Mouse (Mus musculus) embryonic facial prominence, embryonic 11.5 days (tissue): Measurements from ENCODE around the gene Boc. TPM values are rescaled to one million over a fixed set of nuclear protein-coding genes. Genes with fewer than 3 reads are reported as not detected.

Experiments used
- ATAC-seq: fragments of 200-750 bp; cut with Nextera tagmentation; replicated peaks from 2 replicates; pipeline ENCODE4 v1.8.0; 2017; ENCODE audit warnings: low read depth; ENCODE audit not compliant: insufficient number of reproducible peaks, low FRiP score, low TSS enrichment
- DNase-seq: peaks from one replicate; pipeline ENCODE4 v3.0.0-alpha.2; 2015; ENCODE audit warnings: low spot score
- H3K27ac ChIP-seq: fragments of 300-500 bp; sonication (generic); replicated peaks from 2 replicates; pipeline ENCODE4 v1.5.1; 2014; ENCODE audit warnings: mild to moderate bottlenecking, low read depth, low read length, control low read depth
- H3K27me3 ChIP-seq: fragments of 300-500 bp; sonication (generic); 2 replicates; pipeline ENCODE4 v1.6.1; 2014; ENCODE audit warnings: mild to moderate bottlenecking, low read length, moderate library complexity, mixed read lengths; ENCODE audit not compliant: control insufficient read depth, insufficient read depth
- H3K36me3 ChIP-seq: fragments of 300-500 bp; sonication (generic); replicated peaks from 2 replicates; pipeline ENCODE4 v1.6.1; 2014; ENCODE audit warnings: low read depth, mild to moderate bottlenecking, low read length, moderate library complexity, mixed read lengths; ENCODE audit not compliant: control insufficient read depth, insufficient read depth
- H3K4me1 ChIP-seq: fragments of 300-500 bp; sonication (generic); 2 replicates; pipeline ENCODE4 v1.6.1; 2014; ENCODE audit warnings: low read length, mixed read lengths; ENCODE audit not compliant: control insufficient read depth, insufficient read depth
- H3K4me2 ChIP-seq: fragments of 300-500 bp; sonication (generic); 2 replicates; pipeline ENCODE4 v1.6.1; 2014; ENCODE audit warnings: low read depth, mild to moderate bottlenecking, control low read depth, low read length, moderate library complexity
- H3K4me3 ChIP-seq: fragments of 300-500 bp; sonication (generic); 2 replicates; pipeline ENCODE4 v1.5.1; 2014; ENCODE audit warnings: low read depth, low read length, control low read depth
- H3K9ac ChIP-seq: fragments of 300-500 bp; sonication (generic); replicated peaks from 2 replicates; pipeline ENCODE4 v1.6.1; 2014; ENCODE audit warnings: mild to moderate bottlenecking, control low read depth, low read length
- H3K9me3 ChIP-seq: fragments of 300-500 bp; sonication (generic); replicated peaks from 2 replicates; pipeline ENCODE4 v1.6.1; 2016; ENCODE audit warnings: mild to moderate bottlenecking, low read length, inconsistent platforms, mixed read lengths; ENCODE audit not compliant: control insufficient read depth
- WGBS: fragments of 180-500 bp; shearing (Covaris S2); extraction: QIAGEN DNeasy Blood & Tissue Kit; methylation state at CpG from one replicate; pipeline ENCODE4 v1.1.7; 2014; 5-methylcytosine and 5-hydroxymethylcytosine counted together
- polyA plus RNA-seq: library from polyadenylated mRNA; unstranded; fragments of >200 nt; fragmentation: Nextera tagmentation; extraction: Ambion mirVana; gene quantifications from 2 replicates; pipeline ENCODE4 v1.2.1, GENCODE M21; 2014

Gene Boc
- polyA plus RNA-seq, 1 experiment from 2014 or later: 19.5 TPM

- Histone ChIP-seq H3K27me3 (no peaks in the 10 kb centered on the region), H3K4me1 (0 out of 2 replicates have a peak, but pooled peaks cover 3% of the 10 kb centered on the region), H3K4me2 (no peak overlapping the region), H3K36me3 (peaks cover 26% of the 10 kb centered on the region), H3K9ac (no peak overlapping the region), H3K27ac (no peak overlapping the region), H3K4me3 (no peak overlapping the region), H3K9me3 (no peaks in the 10 kb centered on the region)
- 75% methylated on average over 8 of the region's 8 CpGs for WGBS
- DNase-seq (no peak), ATAC-seq (no peak)
These were observed 55.7 kb downstream of the Boc start for GRCm38 (mm10) chr16:44502895-44503575.

GRCm38 (mm10) chr16:44502325-44502724 is 56.4 kb downstream of the Boc start:
- DNase-seq (no peak), ATAC-seq (no peak)
- Histone ChIP-seq H3K4me3 (no peak overlapping the region), H3K4me2 (no peak overlapping the region), H3K36me3 (peaks cover 27% of the 10 kb centered on the region), H3K27ac (no peak overlapping the region), H3K27me3 (no peaks in the 10 kb centered on the region), H3K9me3 (no peaks in the 10 kb centered on the region), H3K4me1 (0 out of 2 replicates have a peak, but pooled peaks cover 3% of the 10 kb centered on the region), H3K9ac (no peak overlapping the region)
- WGBS: 90% methylated on average over 7 of the region's 7 CpGs

DNA sequence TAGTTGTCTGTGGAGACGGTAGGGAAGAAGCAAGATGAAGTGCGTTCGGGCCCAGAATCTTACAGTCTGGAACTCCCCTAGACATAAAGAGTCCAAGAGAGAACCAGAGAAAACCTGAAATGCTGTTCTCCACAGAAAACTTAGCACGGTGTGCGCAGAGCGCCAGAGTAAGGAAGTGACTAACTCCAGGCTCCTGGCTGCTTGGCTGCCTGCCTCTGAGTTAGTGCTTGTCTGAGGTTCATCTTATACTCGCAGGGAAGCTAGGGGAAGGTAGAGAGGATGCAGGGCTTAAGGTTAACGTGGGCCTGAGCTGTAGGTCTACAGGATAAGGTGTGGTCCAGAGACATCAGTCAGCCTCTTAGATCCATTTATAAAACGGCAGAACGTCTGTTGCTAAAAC is 56.9 kb downstream of the Boc start:
- no peak for ATAC-seq
- H3K36me3 ChIP-seq: peaks cover 29% of the 10 kb centered on the region
- no peaks in the 10 kb centered on the region for H3K9me3 ChIP-seq
- H3K27ac ChIP-seq: no peak overlapping the region
- no peaks in the 10 kb centered on the region for H3K27me3 ChIP-seq
- no peak for DNase-seq
- H3K9ac ChIP-seq: no peak overlapping the region
- no peak overlapping the region for H3K4me2 ChIP-seq
- H3K4me3 ChIP-seq: no peak overlapping the region
- H3K4me1 ChIP-seq: no peaks in the 10 kb centered on the region
- WGBS: 94% methylated on average over 10 of the region's 10 CpGs

DNA sequence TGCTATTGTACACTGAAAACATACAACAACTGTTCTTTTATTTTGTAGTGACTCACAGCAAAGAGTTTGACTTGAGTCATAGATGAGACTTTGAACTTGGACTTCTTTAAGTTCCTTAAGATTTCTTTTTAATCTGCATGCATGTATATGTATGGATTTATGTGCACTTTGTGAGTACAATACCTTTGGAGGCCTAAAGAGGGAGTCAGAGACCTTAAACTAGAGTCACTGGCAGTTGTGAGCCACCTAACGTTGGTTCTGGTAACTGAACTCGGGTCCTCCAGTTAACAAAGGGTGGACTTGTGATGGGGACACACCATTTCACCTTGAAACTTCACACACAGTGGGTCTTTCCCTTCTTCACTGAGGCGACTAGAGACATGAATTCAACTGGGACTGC is 60.2 kb downstream of the Boc start:
- Histone ChIP-seq H3K9me3 (no peaks in the 10 kb centered on the region), H3K27ac (no peak overlapping the region), H3K4me1 (peaks cover 3% of the 10 kb centered on the region; the same call in 1 of the 2 replicates), H3K27me3 (no peaks in the 10 kb centered on the region), H3K4me2 (no peak overlapping the region), H3K9ac (no peak overlapping the region), H3K4me3 (no peak overlapping the region), H3K36me3 (peaks cover 33% of the 10 kb centered on the region)
- DNase-seq (no peak), ATAC-seq (no peak)
- 93% methylated on average over 3 of the region's 3 CpGs for WGBS

- Histone ChIP-seq H3K27me3 (no peaks in the 10 kb centered on the region), H3K36me3 (peaks cover 28% of the 10 kb centered on the region), H3K27ac (no peak overlapping the region), H3K4me3 (no peak overlapping the region), H3K4me2 (no peak overlapping the region), H3K9me3 (no peaks in the 10 kb centered on the region), H3K9ac (no peak overlapping the region), H3K4me1 (peaks cover 3% of the 10 kb centered on the region; the same call in 1 of the 2 replicates)
- DNase-seq (no peak), ATAC-seq (no peak)
- WGBS: 80% methylated on average over 15 of the region's 15 CpGs
These were observed 61.7 kb downstream of the Boc start for GRCm38 (mm10) chr16:44496971-44497464.

DNA sequence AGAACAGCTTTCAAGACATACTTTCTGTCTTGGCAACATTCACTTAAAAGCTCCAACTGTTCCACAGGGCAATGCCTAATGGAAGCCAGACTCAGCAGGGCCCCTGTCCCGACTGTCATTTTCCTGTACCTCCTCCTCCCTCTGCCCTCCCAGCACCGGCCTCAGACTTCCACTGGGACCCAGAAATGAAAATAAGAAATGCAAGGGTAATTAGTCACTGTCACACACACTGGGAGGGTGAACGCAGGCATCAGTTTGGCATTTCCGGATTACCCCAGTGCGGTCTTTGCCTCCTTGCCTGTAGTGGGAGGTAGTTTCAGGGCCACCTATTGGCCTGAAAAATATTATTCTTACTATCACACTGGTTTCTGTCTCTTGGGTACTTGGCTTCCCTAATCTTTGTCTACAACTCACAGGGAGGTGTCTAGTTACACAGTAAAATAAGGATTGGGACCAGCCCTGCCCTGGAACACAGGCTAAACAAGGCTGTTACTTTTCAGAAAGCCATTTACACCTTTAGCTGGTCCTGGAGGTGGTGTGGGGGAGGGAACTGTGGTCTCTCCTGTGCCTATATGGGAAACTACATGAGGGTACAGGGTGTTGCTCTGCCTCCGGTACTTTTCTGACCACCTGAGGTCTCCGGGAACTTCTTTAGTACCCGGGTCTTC is 64.1 kb downstream of the Boc start:
- H3K4me1 ChIP-seq: peaks cover 3% of the 10 kb centered on the region; the same call in 1 of the 2 replicates
- no peak overlapping the region for H3K9ac ChIP-seq
- peak; percentile 51 for DNase-seq
- H3K36me3 ChIP-seq: peaks cover 25% of the 10 kb centered on the region
- no peaks in the 10 kb centered on the region for H3K27me3 ChIP-seq
- no peak overlapping the region for H3K4me2 ChIP-seq
- ATAC-seq: peak; percentile 53; the same call in 1 of the 2 replicates
- peak overlapping the region; percentile 47; the same call in 1 of the 2 replicates for H3K27ac ChIP-seq
- 29% methylated on average over 8 of the region's 8 CpGs for WGBS
- no peaks in the 10 kb centered on the region for H3K9me3 ChIP-seq
- no peak overlapping the region for H3K4me3 ChIP-seq

GRCm38 (mm10) chr16:44493868-44494267 is 64.8 kb downstream of the Boc start:
- Histone ChIP-seq H3K36me3 (peaks cover 21% of the 10 kb centered on the region), H3K4me3 (no peak overlapping the region), H3K9me3 (no peaks in the 10 kb centered on the region), H3K9ac (no peak overlapping the region), H3K4me2 (no peak overlapping the region), H3K27me3 (no peaks in the 10 kb centered on the region), H3K27ac (peak overlapping the region; percentile 28; the same call in 1 of the 2 replicates), H3K4me1 (peaks cover 3% of the 10 kb centered on the region; the same call in 1 of the 2 replicates)
- WGBS: 33% methylated on average over 6 of the region's 6 CpGs
- ATAC-seq: no peak
- peak; percentile 33 for DNase-seq

DNA sequence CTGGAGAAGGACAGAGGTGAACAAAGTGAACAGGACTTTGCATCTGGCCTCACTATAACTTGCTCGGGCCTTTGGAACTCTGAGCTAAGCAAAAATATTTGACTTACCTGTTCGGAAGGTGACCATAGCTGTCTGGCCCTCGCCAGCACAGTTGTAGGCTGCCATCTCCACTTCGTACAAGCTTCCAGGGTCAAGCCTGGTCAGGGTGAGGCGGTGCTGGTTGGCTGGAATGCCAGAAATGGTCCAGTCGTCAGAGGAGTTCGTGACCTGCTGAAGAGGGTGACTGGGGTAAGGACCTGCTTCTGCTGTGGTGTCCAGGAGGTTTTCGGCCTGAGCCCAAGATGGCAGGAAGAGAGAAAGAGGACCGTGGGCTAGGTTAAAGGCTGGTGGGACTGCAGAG is 66.0 kb downstream of the Boc start:
- Histone ChIP-seq H3K4me1 (peaks cover 3% of the 10 kb centered on the region; the same call in 1 of the 2 replicates), H3K4me2 (no peak overlapping the region), H3K9ac (no peak overlapping the region), H3K27me3 (no peaks in the 10 kb centered on the region), H3K9me3 (no peaks in the 10 kb centered on the region), H3K4me3 (no peak overlapping the region), H3K36me3 (peaks cover 13% of the 10 kb centered on the region), H3K27ac (no peak overlapping the region)
- ATAC-seq: no peak
- 85% methylated on average over 9 of the region's 9 CpGs for WGBS
- no peak for DNase-seq
